Mouse (Mus musculus): Measurements from ENCODE around the gene Acsm2.
"Not testable (repeated sequence)": the region's sequence is repeated elsewhere in the genome, so short reads cannot be mapped to it uniquely, and the experiment has no call there.

The Acsm2 gene

DNA sequence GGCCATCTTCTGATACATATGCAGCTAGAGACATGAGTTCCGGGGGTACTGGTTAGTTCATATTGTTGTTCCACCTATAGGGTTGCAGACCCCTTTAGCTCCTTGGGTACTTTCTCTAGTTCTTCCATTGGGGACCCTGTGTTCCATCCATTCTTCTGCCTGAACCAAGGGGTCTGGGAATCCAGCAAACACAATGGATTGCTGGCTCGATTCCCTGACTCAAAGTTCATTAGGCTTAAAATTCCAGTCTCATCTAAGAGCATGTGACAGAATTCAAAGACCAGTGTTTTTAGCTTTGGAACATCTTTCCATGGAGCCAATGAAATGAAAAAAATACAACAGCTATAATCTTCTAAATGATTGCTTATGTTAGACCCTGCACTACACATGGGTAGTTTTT is 8.3 kb downstream of the Acsm2 start:
- not testable (repeated sequence) for DNase-seq (ENCODE audit: low read depth)

DNA sequence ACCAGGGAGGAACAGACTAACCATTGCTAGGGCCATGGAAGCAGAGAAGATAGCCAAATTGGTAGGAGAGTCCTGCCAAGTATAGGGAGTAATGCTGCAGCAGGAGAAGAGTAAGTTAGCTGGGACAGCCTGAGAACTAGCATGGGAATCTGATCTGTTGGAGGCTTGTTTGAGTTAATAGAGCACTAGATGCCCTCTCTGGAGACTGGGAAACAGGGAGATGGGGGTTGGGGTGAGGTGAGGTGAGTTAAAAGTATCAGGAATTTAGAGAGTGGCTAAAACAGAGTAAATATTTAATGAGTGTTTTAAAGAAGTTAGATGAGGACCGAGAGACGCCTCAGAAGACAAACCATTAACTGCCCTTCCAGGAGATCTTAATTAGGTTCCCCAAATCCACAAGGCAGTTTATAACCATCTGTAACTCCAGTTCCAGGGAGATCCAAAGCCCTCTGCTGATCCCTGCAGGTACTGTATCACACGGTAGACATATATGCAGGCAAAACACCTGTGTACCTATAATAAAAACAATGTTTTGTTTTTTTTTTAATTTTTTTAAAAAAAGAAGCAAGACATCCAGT is 40.5 kb downstream of the Acsm2 start:
- no peak for DNase-seq (ENCODE audit: low read depth)

DNA sequence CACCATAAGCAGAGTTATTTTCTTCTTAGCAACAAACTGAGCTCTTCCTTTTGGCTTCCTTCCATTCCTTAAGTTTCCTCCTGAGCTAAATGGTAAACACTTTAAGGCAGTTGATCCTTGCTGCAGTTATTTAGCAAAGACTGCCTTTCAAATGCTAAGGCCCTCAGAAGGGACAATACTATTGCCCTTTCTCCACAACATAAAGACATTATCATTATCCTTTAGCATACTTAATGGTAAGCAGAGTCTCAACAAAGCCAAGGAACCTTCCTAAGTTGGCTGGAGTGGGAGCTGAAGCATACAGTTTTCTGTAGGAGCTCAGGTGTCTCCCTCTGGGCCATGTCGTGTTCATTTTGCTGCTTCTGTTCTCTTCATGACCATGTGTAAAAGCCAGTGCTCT is 41.2 kb downstream of the Acsm2 start:
- DNase-seq (ENCODE audit: low read depth), result no peak

DNA sequence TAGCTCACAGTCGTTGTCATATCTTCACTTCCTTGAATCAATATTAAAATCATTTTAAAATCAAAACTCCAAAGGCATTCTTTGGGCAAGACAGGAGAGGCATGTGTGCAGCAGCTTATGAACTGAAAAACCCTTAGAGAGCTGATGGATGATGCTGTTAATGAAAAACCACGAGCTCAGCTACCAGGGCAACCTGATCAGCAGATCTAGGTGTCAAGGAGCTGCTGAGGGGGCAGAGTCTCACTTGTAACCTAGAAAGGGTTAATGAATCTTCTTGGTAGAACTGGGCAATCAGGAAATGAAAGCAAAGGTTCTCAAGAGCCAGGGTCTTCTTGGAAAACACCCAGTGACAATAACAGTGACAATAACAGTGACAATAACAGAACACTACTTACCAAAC is 42.4 kb downstream of the Acsm2 start:
- DNase-seq (ENCODE audit: low read depth), result no peak

- no peak for DNase-seq (ENCODE audit: low read depth)
These were observed 47.2 kb downstream of the Acsm2 start for GRCm38 (mm10) chr7:119601195-119601953.

- no peak for DNase-seq (ENCODE audit: low read depth)
These were observed 47.8 kb downstream of the Acsm2 start for GRCm38 (mm10) chr7:119601954-119602317.

- DNase-seq (ENCODE audit: low read depth), result no peak
These were observed 50.9 kb downstream of the Acsm2 start for GRCm38 (mm10) chr7:119604903-119605483.

- DNase-seq (ENCODE audit: low read depth), result no peak
These were observed 52.0 kb downstream of the Acsm2 start for GRCm38 (mm10) chr7:119605926-119606663.

- no peak for DNase-seq (ENCODE audit: low read depth)
These were observed 52.5 kb downstream of the Acsm2 start, which contains the start of gene Acsm1 for GRCm38 (mm10) chr7:119606664-119607076. Acsm1 (plus strand) TSS chr7:119607026.

- DNase-seq (ENCODE audit: low read depth), result no peak
These were observed 53.8 kb downstream of the Acsm2 start for GRCm38 (mm10) chr7:119607796-119608515.

- DNase-seq (ENCODE audit: low read depth), result no peak
These were observed 62.4 kb downstream of the Acsm2 start for GRCm38 (mm10) chr7:119616531-119616930.

DNA sequence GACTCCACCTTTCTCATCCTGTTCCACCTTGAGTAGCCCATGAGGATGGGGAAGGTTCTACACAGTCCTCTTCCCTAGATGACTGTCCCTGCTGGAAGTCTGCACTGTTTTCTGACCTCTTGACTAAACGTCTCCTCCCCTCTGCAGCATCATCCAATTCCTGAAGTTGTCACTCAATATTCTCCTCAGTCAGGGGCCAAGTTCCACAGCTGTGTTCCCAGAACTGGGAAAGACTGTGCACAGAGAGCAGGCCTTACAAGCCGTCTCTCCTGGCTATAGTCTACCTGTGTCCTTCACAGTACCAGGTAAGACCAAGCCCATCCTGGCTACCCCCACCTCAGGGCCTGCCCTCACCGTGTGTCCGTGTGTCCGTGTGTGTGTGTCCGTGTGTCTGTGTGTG is 63.5 kb downstream of the Acsm2 start:
- DNase-seq (ENCODE audit: low read depth), result no peak

- no peak for DNase-seq (ENCODE audit: low read depth)
These were observed 64.2 kb downstream of the Acsm2 start for GRCm38 (mm10) chr7:119618209-119618935.

DNA sequence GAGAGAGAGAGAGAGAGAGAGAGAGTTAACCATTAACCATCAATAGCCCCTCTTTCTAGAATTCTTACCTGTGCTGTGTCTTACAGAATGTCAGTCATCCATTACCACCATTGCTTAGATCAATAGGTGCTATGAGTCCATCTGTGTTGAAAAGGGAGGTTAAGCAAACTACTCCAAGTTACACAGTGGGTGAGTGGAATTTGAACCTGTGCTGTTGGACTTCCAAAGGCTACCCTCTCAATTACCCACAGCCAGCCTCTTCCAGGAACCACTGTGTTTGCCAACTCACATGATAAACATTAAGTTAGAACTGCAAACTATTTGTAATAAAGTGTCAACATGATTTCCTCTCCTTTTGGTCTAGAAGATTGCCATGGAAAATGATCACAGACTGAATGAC is 66.0 kb downstream of the Acsm2 start:
- DNase-seq (ENCODE audit: low read depth), result no peak

DNA sequence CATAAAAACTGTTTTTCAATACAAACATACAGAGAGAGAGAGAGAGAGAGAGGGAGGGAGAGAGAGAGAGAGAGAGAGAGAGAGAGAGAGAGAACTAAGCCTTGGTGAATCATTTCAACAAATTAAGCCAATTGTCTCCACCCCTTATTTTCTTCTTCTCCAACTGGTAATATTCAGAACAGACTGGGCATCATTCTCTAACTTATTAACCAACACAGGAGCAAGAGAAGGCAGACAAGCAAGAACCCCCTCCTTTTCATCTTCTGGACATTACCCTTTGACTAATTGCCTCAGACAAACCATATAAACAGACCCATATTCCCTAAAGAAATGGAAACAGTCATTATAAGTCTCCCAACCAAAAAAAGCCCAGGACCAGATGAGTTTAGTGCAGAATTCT is 84.6 kb downstream of the Acsm2 start:
- no peak for DNase-seq (ENCODE audit: low read depth)

GRCm38 (mm10) chr7:119642307-119642706 is 88.2 kb downstream of the Acsm2 start:
- DNase-seq (ENCODE audit: low read depth), result no peak

Measured in fibroblast of lung, adult 2 months (primary cell).